Mouse (Mus musculus) midbrain, embryonic 13.5 days (tissue): ENCODE measurements at regions not wholly inside any gene's neighbourhood (a gene's known extent, or its start where the extent isn't known, plus 50 kb on each side); places are given as distances from the start of the nearest gene placed in this dataset.
"Not testable (repeated sequence)": the region's sequence is repeated elsewhere in the genome, so short reads cannot be mapped to it uniquely, and the experiment has no call there.

Experiments
- ATAC-seq: fragments of 200-750 bp; cut with Nextera tagmentation; 2 replicates; pipeline ENCODE4 v1.8.0; 2017; ENCODE audit warnings: mild to moderate bottlenecking, moderate TSS enrichment, moderate library complexity
- H3K27ac ChIP-seq: fragments of 300-500 bp; sonication (generic); 2 replicates; pipeline ENCODE4 v1.5.1; 2015; ENCODE audit warnings: inconsistent platforms, mild to moderate bottlenecking, moderate library complexity
- H3K27me3 ChIP-seq: fragments of 300-500 bp; sonication (generic); 2 replicates; pipeline ENCODE4 v1.6.1; 2015; ENCODE audit warnings: mild to moderate bottlenecking, inconsistent platforms
- H3K36me3 ChIP-seq: fragments of 300-500 bp; sonication (generic); 2 replicates; pipeline ENCODE4 v1.6.1; 2015; ENCODE audit warnings: mild to moderate bottlenecking, inconsistent platforms
- H3K4me1 ChIP-seq: fragments of 300-500 bp; sonication (generic); replicated peaks from 2 replicates; pipeline ENCODE4 v1.6.1; 2015; ENCODE audit warnings: inconsistent platforms
- H3K4me2 ChIP-seq: fragments of 300-500 bp; sonication (generic); replicated peaks from 2 replicates; pipeline ENCODE4 v1.6.1; 2015; ENCODE audit warnings: moderate library complexity, mild to moderate bottlenecking, inconsistent platforms
- H3K4me3 ChIP-seq: fragments of 300-500 bp; sonication (generic); replicated peaks from 2 replicates; pipeline ENCODE4 v1.5.1; 2015; ENCODE audit warnings: mild to moderate bottlenecking, inconsistent platforms
- H3K9ac ChIP-seq: fragments of 300-500 bp; sonication (generic); replicated peaks from 2 replicates; pipeline ENCODE4 v1.6.1; 2015; ENCODE audit warnings: mild to moderate bottlenecking, inconsistent platforms
- H3K9me3 ChIP-seq: fragments of 300-500 bp; sonication (generic); 2 replicates; pipeline ENCODE4 v1.6.1; 2016; ENCODE audit warnings: mild to moderate bottlenecking, inconsistent platforms
- WGBS: fragments of 180-500 bp; shearing (Covaris S2); methylation state at CpG from one replicate; pipeline ENCODE4 v1.1.7; 2015; 5-methylcytosine and 5-hydroxymethylcytosine counted together

DNA sequence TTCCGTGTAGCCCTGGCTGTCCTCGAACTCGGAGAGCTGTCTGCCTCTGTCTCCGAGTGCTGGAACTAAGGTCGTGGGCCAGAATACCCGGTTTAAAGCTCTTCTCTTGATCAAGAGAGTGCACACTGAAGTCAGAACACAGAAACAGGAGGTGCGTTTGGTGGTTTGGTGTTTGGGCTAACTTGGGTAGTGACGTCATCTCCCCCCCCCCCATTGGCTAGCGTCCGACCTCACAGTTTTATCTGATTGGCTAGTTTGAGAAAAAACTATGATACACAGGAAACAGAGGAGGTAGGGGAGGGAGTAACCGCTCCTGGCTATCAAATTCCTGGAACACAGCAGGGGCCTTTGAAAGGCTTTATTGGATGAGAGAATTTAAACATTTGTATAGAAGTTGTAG is 60.2 kb upstream of the Pim1 start:
- H3K9ac ChIP-seq: no peak overlapping the region
- no peak overlapping the region for H3K4me3 ChIP-seq
- no peak overlapping the region for H3K27ac ChIP-seq
- WGBS: 87% methylated on average over 11 of the region's 11 CpGs
- 0 out of 2 replicates have a peak, but pooled peaks cover 2% of the 10 kb centered on the region for H3K27me3 ChIP-seq
- ATAC-seq: no peak
- no peaks in the 10 kb centered on the region for H3K9me3 ChIP-seq
- peaks cover 13% of the 10 kb centered on the region; the same call in 1 of the 2 replicates for H3K4me1 ChIP-seq
- no peak overlapping the region for H3K4me2 ChIP-seq
- no peaks in the 10 kb centered on the region for H3K36me3 ChIP-seq

DNA sequence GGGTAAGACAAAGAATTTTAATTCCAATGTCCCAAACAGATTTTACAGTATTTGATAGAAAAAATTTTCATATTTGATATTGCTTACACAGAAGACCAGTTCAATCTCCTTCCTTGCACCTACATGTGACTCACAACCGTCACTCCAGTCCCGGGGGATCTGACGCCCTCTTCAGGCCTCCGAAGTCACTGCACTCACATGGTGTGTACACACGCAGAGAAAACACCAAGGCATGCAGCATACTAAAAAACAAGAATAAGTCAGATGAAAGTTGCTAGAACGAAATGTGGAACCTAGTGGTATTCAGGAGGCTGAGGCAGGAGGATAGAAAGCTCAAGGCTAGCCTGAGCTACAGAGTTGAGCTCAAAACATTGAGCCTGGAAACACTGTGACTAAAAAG is 59.7 kb upstream of the Pim1 start:
- H3K27ac ChIP-seq: no peak overlapping the region
- ATAC-seq: no peak
- 99% methylated on average over 6 of the region's 6 CpGs for WGBS
- H3K27me3 ChIP-seq: 0 out of 2 replicates have a peak, but pooled peaks cover 2% of the 10 kb centered on the region
- H3K9me3 ChIP-seq: no peaks in the 10 kb centered on the region
- no peaks in the 10 kb centered on the region for H3K36me3 ChIP-seq
- H3K4me1 ChIP-seq: peaks cover 13% of the 10 kb centered on the region; the same call in 1 of the 2 replicates
- no peak overlapping the region for H3K9ac ChIP-seq
- no peak overlapping the region for H3K4me3 ChIP-seq
- H3K4me2 ChIP-seq: no peak overlapping the region

DNA sequence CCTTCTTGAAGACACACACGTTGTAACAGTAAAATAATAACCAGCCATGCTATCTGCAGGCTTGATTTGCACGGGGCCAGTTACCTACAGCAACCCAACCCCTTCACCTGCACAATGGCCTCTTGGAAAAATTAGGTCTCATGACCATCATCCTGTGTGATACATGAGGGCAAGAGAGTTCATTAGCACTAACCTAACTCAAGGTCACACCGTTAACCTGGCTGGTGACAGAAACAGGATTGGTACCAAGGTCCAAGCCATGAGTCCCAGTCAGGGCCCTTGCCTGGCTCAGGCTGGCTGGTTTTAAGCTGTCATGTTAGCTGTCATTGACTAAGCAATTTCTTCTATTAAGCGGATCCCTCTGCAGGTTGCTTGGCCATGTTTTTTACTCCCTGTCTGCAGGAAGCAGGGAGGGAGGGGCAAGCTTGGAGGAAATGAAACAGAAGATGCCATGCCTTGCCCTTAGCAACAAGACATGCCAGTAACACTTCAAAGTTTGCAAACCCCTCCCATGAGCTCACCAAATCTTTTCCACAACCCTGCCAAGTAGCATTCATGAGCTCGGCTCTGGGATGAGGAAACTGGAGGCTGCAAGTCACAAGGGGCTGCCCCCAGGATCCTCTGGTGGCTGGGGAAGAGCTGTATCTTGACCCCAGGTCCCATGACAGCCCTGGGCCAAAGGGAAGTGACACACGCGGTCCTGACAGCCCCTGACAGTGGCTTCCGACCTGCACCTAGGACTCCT is 58.8 kb upstream of the Pim1 start:
- WGBS: 63% methylated on average over 8 of the region's 8 CpGs
- Histone ChIP-seq H3K9me3 (no peaks in the 10 kb centered on the region), H3K27me3 (0 out of 2 replicates have a peak, but pooled peaks cover 2% of the 10 kb centered on the region), H3K9ac (no peak overlapping the region), H3K4me1 (peaks cover 16% of the 10 kb centered on the region), H3K36me3 (no peaks in the 10 kb centered on the region), H3K27ac (no peak overlapping the region), H3K4me3 (no peak overlapping the region), H3K4me2 (no peak overlapping the region)
- no peak for ATAC-seq

DNA sequence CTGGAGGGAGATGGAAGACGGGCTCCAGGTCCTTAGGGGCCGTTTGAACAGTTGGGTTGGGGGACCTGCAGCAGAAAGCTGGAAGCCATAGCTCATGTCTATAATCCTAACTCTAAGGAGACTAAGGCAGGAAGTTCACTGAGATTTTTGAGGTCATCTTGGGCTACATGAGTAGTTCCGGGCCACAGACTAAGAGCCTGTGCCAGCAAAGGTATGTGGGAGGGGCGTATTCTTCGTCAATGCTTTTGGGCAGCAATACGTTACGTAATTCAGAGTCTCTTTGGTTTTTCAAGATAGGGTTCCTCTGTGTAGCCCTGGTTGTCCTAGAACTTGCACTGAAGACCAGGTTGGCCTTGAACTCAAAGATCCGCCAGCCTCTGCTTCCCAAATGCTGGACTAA is 57.9 kb upstream of the Pim1 start:
- Histone ChIP-seq H3K4me3 (no peak overlapping the region), H3K27ac (no peak overlapping the region), H3K9me3 (no peaks in the 10 kb centered on the region), H3K36me3 (no peaks in the 10 kb centered on the region), H3K4me2 (no peak overlapping the region), H3K9ac (no peak overlapping the region), H3K27me3 (0 out of 2 replicates have a peak, but pooled peaks cover 2% of the 10 kb centered on the region), H3K4me1 (peaks cover 25% of the 10 kb centered on the region)
- ATAC-seq: no peak
- WGBS: 95% methylated on average over 8 of the region's 8 CpGs

DNA sequence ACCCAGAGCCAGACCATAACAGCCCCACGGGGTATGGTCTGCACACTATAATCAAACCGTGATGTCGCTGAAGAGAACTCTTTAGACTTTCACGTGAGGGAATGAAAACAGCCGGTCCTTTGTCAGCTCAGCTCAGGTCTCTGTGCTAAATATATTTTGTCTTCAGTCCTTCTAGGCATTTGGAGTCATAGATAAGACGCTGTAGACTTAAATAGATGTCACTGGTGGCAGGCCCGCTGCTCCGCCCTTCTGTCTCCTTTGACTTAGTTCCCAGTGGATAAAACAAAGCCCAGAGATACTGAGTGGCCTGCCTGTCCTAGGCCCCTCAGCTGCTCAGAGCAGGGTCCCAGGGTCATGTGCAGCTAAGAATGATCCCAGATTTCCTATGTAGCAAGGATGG is 57.2 kb upstream of the Pim1 start:
- whole genome bisulfite sequencing: 82% methylated on average over 8 of the region's 8 CpGs
- no peaks in the 10 kb centered on the region for H3K27me3 ChIP-seq
- ATAC-seq: no peak
- peaks cover 32% of the 10 kb centered on the region for H3K4me1 ChIP-seq
- H3K27ac ChIP-seq: no peak overlapping the region
- no peak overlapping the region for H3K4me3 ChIP-seq
- no peaks in the 10 kb centered on the region for H3K9me3 ChIP-seq
- no peaks in the 10 kb centered on the region for H3K36me3 ChIP-seq
- H3K9ac ChIP-seq: no peak overlapping the region
- H3K4me2 ChIP-seq: no peak overlapping the region

DNA sequence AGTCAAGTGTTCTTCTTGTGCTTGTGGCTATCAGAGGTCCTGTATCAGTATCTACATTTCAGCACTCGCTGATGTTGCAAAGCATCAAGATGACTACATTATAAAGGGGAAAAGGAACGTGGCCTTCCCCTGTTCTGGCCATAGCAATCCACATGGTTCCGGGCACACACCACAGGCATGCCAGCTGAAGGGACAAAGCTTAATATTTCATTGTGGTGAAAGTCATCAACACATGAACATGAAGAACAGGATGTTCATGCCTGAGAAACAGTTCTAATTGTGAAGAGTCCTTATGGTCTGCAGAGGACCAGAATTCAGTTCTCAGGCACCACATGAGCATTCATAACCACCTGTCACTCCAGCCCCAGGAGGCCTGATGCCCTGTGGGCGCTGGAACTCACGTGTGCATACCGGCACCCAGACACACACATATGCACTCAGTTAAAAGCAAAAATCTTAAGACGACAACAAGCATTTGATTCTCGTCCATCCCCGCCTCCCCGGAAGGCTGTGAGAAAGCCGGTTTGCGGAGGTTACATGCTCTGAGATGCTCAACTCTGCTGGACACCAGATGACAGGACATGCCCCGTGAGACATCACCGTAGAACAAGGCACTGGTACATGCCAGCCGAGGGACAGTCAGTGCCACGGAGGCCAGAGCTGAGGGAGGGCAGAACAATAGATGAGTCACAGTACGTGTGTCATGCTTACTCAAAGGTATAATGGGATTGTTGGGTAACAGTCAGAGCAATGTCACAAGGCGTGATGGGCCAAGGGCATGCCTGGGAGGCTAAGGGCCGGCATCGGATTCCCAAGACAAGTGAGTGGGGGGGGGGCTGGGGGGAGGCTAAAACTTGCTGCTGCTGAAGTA is 56.2 kb upstream of the Pim1 start:
- no peaks in the 10 kb centered on the region for H3K9me3 ChIP-seq
- no peak for ATAC-seq
- no peaks in the 10 kb centered on the region for H3K36me3 ChIP-seq
- peaks cover 36% of the 10 kb centered on the region for H3K4me1 ChIP-seq
- no peak overlapping the region for H3K4me3 ChIP-seq
- no peaks in the 10 kb centered on the region for H3K27me3 ChIP-seq
- no peak overlapping the region for H3K27ac ChIP-seq
- WGBS: 68% methylated on average over 20 of the region's 20 CpGs
- no peak overlapping the region for H3K4me2 ChIP-seq
- no peak overlapping the region; the same call in 1 of the 2 replicates for H3K9ac ChIP-seq

DNA sequence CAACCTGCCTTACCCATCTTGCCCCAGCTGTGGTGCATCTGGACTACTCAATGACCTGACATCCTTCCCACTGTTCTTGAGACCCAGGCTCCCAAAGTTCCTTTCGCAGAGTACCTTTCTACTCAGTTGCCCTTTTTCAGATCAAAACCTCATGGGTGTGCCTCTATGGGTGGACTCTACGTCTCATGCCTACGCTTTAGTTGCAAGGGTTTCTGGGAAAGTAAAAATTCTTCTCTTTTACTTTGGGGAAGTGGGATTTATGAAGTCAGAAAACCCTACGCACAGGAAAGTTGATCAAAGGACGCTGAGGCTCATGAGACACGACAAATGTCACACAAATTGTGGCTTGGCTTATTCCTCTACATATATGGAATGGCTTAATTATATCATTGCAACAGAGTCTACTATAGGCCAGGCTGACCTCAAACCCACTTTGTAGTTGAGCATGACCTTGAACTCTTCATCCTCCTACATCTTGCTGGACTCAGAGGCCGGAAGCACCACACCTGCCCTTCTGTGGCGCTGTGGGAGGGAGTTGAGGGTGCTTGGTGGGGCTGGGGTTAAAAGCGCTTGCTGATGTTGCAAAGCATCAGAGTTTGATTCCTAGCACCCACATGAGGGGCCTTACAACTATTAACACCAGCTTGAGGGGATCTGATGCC is 55.1 kb upstream of the Pim1 start:
- H3K4me3 ChIP-seq: no peak overlapping the region
- H3K36me3 ChIP-seq: no peaks in the 10 kb centered on the region
- no peak overlapping the region for H3K4me2 ChIP-seq
- 96% methylated on average over 9 of the region's 9 CpGs for WGBS
- no peak for ATAC-seq
- no peak overlapping the region for H3K9ac ChIP-seq
- peaks cover 36% of the 10 kb centered on the region for H3K4me1 ChIP-seq
- no peaks in the 10 kb centered on the region for H3K27me3 ChIP-seq
- no peaks in the 10 kb centered on the region for H3K9me3 ChIP-seq
- H3K27ac ChIP-seq: no peak overlapping the region

DNA sequence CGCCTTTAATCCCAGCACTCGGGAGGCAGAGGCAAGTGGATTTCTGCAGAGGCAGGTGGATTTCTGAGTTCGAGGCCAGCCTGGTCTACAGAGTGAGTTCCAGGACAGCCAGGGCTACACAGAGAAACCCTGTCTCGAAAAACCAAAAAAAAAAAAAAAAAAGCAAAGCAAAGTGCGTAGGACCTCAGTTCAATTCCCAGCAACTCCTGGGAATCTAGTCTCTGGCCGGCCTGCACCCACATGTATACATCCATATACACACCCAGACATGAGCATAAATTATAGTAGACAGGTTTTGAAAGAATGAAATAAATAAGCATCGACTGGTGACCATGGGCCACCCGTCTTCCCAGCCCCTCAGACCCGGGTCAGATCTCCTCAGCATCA is 54.1 kb upstream of the Pim1 start:
- H3K27ac ChIP-seq: peak overlapping the region; percentile 90
- not testable (repeated sequence) for H3K9me3 ChIP-seq, H3K36me3 ChIP-seq, H3K27me3 ChIP-seq
- peak overlapping the region; percentile 59 for H3K4me2 ChIP-seq
- H3K9ac ChIP-seq: peak overlapping the region; percentile 52; the same call in 1 of the 2 replicates
- ATAC-seq: peak; percentile 10; the same call in 1 of the 2 replicates
- WGBS: 58% methylated on average over 9 of the region's 9 CpGs
- H3K4me1 ChIP-seq: peaks cover 36% of the 10 kb centered on the region
- peak overlapping the region; percentile 35; the same call in 1 of the 2 replicates for H3K4me3 ChIP-seq

DNA sequence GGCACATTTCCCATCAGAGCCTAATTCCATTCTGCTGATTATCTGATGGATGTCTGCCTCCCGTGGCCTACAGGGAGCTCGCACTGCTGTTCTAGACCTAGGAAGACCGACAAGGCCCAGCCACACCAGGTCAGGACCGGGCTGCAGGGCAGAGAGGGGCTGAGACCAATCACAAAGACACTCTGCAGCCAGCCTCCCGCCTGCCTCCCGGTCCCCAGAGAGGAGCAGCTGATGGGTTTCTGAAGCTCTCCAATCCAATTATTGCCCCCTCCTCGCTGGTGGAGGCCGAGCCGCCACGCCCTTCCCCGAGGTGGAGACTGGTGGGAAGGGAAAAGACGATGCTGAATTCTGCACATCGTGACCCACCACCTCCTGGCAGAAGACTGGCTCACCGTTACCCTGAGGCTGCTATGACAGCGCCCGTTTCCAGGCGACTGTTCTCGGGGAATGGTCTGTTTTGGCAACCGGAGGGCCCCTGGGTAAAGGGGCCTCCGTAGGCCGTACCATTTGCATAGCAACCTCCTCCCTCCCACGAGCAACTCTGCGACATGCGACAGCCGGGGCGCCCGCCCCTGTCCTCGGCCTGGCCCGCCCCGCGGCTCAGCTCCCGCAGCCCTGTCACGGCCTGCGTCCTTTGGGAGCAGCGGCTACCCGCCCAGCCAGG is 53.5 kb upstream of the Pim1 start:
- no peaks in the 10 kb centered on the region for H3K9me3 ChIP-seq
- H3K4me1 ChIP-seq: peaks cover 33% of the 10 kb centered on the region
- WGBS: under 1% methylated on average over 35 of the region's 36 CpGs
- no peaks in the 10 kb centered on the region for H3K27me3 ChIP-seq
- peak overlapping the region; percentile 35 for H3K4me3 ChIP-seq
- H3K9ac ChIP-seq: peak overlapping the region; percentile 52
- peak overlapping the region; percentile 90 for H3K27ac ChIP-seq
- no peaks in the 10 kb centered on the region for H3K36me3 ChIP-seq
- peak overlapping the region; percentile 59 for H3K4me2 ChIP-seq
- ATAC-seq: peak; percentile 91

DNA sequence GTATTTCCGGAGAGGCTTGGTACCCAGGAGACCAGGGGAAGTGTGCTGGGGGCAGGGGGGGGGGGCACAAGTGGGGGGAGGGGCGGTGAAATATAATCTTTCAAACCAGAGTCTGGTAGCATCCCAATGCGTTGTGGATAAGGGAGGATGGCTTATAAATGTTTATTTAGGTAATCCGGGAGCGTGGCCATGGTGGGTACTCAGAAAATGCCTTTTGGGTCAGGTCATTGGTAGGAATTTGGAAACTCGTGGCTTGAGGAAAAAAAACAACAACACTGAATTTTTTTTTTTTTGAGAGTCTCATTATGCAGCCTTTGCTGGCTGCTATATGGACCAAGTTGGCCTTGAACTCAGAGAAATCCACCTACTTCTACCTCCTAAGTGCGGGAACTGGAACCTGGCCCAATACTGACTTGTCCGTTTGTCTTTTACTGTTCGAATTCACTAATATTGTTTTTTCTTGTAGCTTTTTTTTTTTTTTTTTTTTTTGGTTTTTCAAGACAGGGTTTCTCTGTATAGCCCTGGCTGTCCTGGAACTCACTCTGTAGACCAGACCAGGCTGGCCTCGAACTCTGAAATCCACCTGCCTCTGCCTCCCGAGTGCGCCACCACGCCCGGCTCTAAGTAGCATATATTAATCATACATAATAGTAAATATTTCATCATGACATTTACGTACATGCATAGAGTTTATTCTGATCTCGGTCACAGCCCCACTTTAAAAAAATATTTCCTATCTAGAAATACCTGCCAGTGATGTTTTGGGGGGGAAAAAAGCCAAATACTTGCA is 52.8 kb upstream of the Pim1 start:
- Histone ChIP-seq H3K36me3 (no peaks in the 10 kb centered on the region), H3K9ac (peak overlapping the region; percentile 52), H3K4me1 (peaks cover 32% of the 10 kb centered on the region), H3K27me3 (no peaks in the 10 kb centered on the region), H3K4me2 (peak overlapping the region; percentile 59), H3K9me3 (no peaks in the 10 kb centered on the region), H3K27ac (peak overlapping the region; percentile 90), H3K4me3 (peak overlapping the region; percentile 35)
- 40% methylated on average over 16 of the region's 16 CpGs for WGBS
- no peak for ATAC-seq
